Mouse (Mus musculus) brain, embryonic 14.5 days (tissue): ENCODE measurements at regions not wholly inside any gene's neighbourhood (a gene's known extent, or its start where the extent isn't known, plus 50 kb on each side); places are given as distances from the start of the nearest gene placed in this dataset.

Experiments used
- CTCF ChIP-seq: fragments of 200-500 bp; IDR thresholded peaks from 2 replicates; pipeline ENCODE4 v1.5.1; 2012; ENCODE audit warnings: inconsistent platforms, mild to moderate bottlenecking, moderate library complexity, borderline replicate concordance; ENCODE audit not compliant: insufficient read depth, insufficient read length; ENCODE audit errors: extremely low read depth
- POLR2A ChIP-seq: fragments of 200-500 bp; IDR thresholded peaks from 2 replicates; pipeline ENCODE4 v1.6.1; 2012; ENCODE audit warnings: mild to moderate bottlenecking, inconsistent platforms, borderline replicate concordance; ENCODE audit not compliant: poor library complexity, insufficient read depth, insufficient read length, severe bottlenecking; ENCODE audit errors: extremely low read depth

GRCm38 (mm10) chr2:85255610-85256009, 58.6 kb upstream of the Lrrc55 start:
- no peak for TF ChIP-seq CTCF
- no peak for TF ChIP-seq POLR2A
